Mouse (Mus musculus) midbrain, postnatal 0 days (tissue): ENCODE results near the gene Tmem132e. TPM values are rescaled to one million over a fixed set of nuclear protein-coding genes. Genes with fewer than 3 reads are reported as not detected.

ENCODE experiments used
- ATAC-seq: fragments of 200-750 bp; cut with Nextera tagmentation; 2 replicates; pipeline ENCODE4 v1.8.0; 2017; ENCODE audit warnings: moderate number of reproducible peaks, mild to moderate bottlenecking, moderate TSS enrichment, moderate library complexity; ENCODE audit not compliant: low FRiP score
- DNase-seq: peaks from one replicate; pipeline ENCODE4 v3.0.0-alpha.2; 2015; ENCODE audit warnings: low spot score
- H3K27ac ChIP-seq: fragments of 300-500 bp; sonication (generic); 2 replicates; pipeline ENCODE4 v1.5.1; 2014; ENCODE audit warnings: low read depth, mild to moderate bottlenecking, low read length, mixed read lengths
- H3K27me3 ChIP-seq: fragments of 300-500 bp; sonication (generic); 2 replicates; pipeline ENCODE4 v1.6.1; 2014; ENCODE audit warnings: low read length, control low read depth, mixed read lengths; ENCODE audit not compliant: insufficient read depth
- H3K36me3 ChIP-seq: fragments of 300-500 bp; sonication (generic); 2 replicates; pipeline ENCODE4 v1.6.1; 2014; ENCODE audit warnings: low read length, control low read depth, mixed read lengths; ENCODE audit not compliant: insufficient read depth
- H3K4me1 ChIP-seq: fragments of 300-500 bp; sonication (generic); 2 replicates; pipeline ENCODE4 v1.6.1; 2014; ENCODE audit warnings: mild to moderate bottlenecking, control low read depth, antibody characterized with exemption, low read length, mixed read lengths; ENCODE audit not compliant: insufficient read depth
- H3K4me2 ChIP-seq: fragments of 300-500 bp; sonication (generic); 2 replicates; pipeline ENCODE4 v1.6.1; 2014; ENCODE audit warnings: low read depth, mild to moderate bottlenecking, low read length, mixed read lengths; ENCODE audit not compliant: poor library complexity, severe bottlenecking
- H3K4me3 ChIP-seq: fragments of 300-500 bp; sonication (generic); 2 replicates; pipeline ENCODE4 v1.5.1; 2014; ENCODE audit warnings: low read depth, mild to moderate bottlenecking, low read length, moderate library complexity
- H3K9ac ChIP-seq: fragments of 300-500 bp; sonication (generic); replicated peaks from 2 replicates; pipeline ENCODE4 v1.6.1; 2014; ENCODE audit warnings: mild to moderate bottlenecking, low read length, moderate library complexity, mixed read lengths; ENCODE audit not compliant: poor library complexity, severe bottlenecking
- H3K9me3 ChIP-seq: fragments of 300-500 bp; sonication (generic); 2 replicates; pipeline ENCODE4 v1.6.1; 2016; ENCODE audit warnings: low read length, control low read depth
- CTCF ChIP-seq: IDR thresholded peaks from 2 replicates; pipeline ENCODE4 v1.5.1; 2016; ENCODE audit warnings: antibody characterized with exemption, mild to moderate bottlenecking
- WGBS: fragments of 180-500 bp; shearing (Covaris S2); extraction: QIAGEN DNeasy Blood & Tissue Kit; methylation state at CpG from one replicate; pipeline ENCODE4 v1.1.7; 2014; 5-methylcytosine and 5-hydroxymethylcytosine counted together
- polyA plus RNA-seq: library from polyadenylated mRNA; unstranded; fragments of >200 nt; fragmentation: Nextera tagmentation; extraction: Ambion mirVana; gene quantifications from 2 replicates; pipeline ENCODE4 v1.2.1, GENCODE M21; 2015
- total RNA-seq: library from RNA; depleted of rRNA; stranded (reverse); fragments of >200 nt; gene quantifications from 2 replicates; pipeline ENCODE4 v1.2.3, GENCODE M21; 2014

Gene Tmem132e
- total and polyA plus RNA-seq, 2 experiments from 2014 or later = 4.4 to 42.7 TPM

- TF ChIP-seq CTCF = no peak
- no peak for DNase-seq
- H3K9me3 ChIP-seq = no peaks in the 10 kb centered on the region
- ATAC-seq = no peak
- H3K27ac ChIP-seq = no peak overlapping the region
- no peaks in the 10 kb centered on the region for H3K27me3 ChIP-seq
- H3K9ac ChIP-seq = no peak overlapping the region
- WGBS = 69% methylated on average over 9 of the region's 9 CpGs
- H3K4me3 ChIP-seq = no peak overlapping the region
- peaks cover 6% of the 10 kb centered on the region for H3K36me3 ChIP-seq
- H3K4me1 ChIP-seq = peaks cover 5% of the 10 kb centered on the region; the same call in 1 of the 2 replicates
- no peak overlapping the region for H3K4me2 ChIP-seq
Observed at GRCm38 (mm10) chr11:82448485-82448884, 59.8 kb downstream of the Tmem132e start.

- no peak overlapping the region for H3K4me3 ChIP-seq
- no peak overlapping the region for H3K27ac ChIP-seq
- no peaks in the 10 kb centered on the region for H3K27me3 ChIP-seq
- H3K4me1 ChIP-seq = peaks cover 5% of the 10 kb centered on the region; the same call in 1 of the 2 replicates
- H3K9ac ChIP-seq = no peak overlapping the region
- ATAC-seq (no peak), DNase-seq (peak; percentile 31)
- no peaks in the 10 kb centered on the region for H3K9me3 ChIP-seq
- H3K36me3 ChIP-seq = no peaks in the 10 kb centered on the region
- 29% methylated on average over 5 of the region's 5 CpGs for WGBS
- TF ChIP-seq CTCF = no peak
- no peak overlapping the region for H3K4me2 ChIP-seq
Observed at GRCm38 (mm10) chr11:82452516-82452915, 63.8 kb downstream of the Tmem132e start.

DNA sequence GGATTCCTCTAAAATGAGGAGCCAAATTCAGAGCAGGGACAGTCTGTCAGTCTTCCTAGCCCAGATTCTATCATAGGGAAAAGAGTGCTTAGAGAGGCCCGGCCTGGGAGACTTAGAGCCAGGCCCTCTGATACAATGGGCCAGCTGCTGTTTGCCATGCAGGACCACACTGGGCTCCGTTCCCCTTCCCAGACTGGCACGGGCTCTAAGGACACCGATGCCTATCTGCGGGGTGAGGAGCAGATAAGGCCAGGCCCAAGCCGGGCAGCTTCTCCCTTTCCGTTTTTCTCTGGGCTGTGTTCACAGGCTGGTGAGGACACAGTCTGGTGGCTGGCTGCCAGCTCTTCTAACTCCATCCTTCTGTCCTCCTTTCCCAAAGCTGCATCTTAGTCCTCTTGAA lies 64.5 kb downstream of the Tmem132e start:
- Histone ChIP-seq H3K9me3 (no peaks in the 10 kb centered on the region), H3K36me3 (no peaks in the 10 kb centered on the region), H3K27ac (no peak overlapping the region), H3K4me1 (peaks cover 5% of the 10 kb centered on the region; the same call in 1 of the 2 replicates), H3K4me3 (no peak overlapping the region), H3K27me3 (no peaks in the 10 kb centered on the region), H3K9ac (no peak overlapping the region), H3K4me2 (no peak overlapping the region)
- DNase-seq (peak; percentile 55), ATAC-seq (no peak)
- 52% methylated on average over 7 of the region's 7 CpGs for WGBS
- TF ChIP-seq CTCF = no peak

GRCm38 (mm10) chr11:82461326-82461725 lies 72.6 kb downstream of the Tmem132e start:
- no peak overlapping the region for H3K4me2 ChIP-seq
- H3K4me3 ChIP-seq = no peak overlapping the region
- no peak for DNase-seq
- H3K4me1 ChIP-seq = no peaks in the 10 kb centered on the region
- H3K27ac ChIP-seq = no peak overlapping the region
- TF ChIP-seq CTCF = no peak
- H3K36me3 ChIP-seq = no peaks in the 10 kb centered on the region
- no peak for ATAC-seq
- H3K9ac ChIP-seq = no peak overlapping the region
- no peaks in the 10 kb centered on the region for H3K27me3 ChIP-seq
- 71% methylated on average over 7 of the region's 7 CpGs for WGBS
- H3K9me3 ChIP-seq = no peaks in the 10 kb centered on the region

DNA sequence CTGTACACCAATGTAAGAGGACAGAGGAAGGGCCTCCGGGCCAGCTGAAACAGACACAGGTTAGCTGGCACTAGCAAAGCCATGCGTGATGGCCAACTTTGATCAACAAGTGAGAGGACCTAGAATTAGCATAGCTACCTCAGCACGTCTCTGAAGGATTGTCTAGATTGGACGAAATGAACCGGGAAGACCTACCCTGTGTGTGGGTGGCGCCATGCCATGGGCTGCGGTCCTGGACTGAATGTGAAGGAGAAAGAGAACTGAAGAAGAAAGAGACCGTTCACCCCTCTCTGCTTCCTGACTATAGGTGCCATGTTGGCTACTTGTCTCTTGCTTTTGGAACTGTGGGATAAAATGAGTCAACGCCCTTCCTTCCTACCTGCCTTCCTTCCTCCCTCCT lies 76.8 kb downstream of the Tmem132e start:
- TF ChIP-seq CTCF = no peak
- no peak overlapping the region for H3K9ac ChIP-seq
- 89% methylated on average over 9 of the region's 9 CpGs for WGBS
- no peaks in the 10 kb centered on the region; the same call in 1 of the 2 replicates for H3K4me1 ChIP-seq
- no peaks in the 10 kb centered on the region for H3K36me3 ChIP-seq
- no peaks in the 10 kb centered on the region for H3K27me3 ChIP-seq
- H3K4me2 ChIP-seq = no peak overlapping the region
- no peak overlapping the region for H3K27ac ChIP-seq
- no peak for ATAC-seq
- DNase-seq = no peak
- no peaks in the 10 kb centered on the region for H3K9me3 ChIP-seq
- no peak overlapping the region for H3K4me3 ChIP-seq

DNA sequence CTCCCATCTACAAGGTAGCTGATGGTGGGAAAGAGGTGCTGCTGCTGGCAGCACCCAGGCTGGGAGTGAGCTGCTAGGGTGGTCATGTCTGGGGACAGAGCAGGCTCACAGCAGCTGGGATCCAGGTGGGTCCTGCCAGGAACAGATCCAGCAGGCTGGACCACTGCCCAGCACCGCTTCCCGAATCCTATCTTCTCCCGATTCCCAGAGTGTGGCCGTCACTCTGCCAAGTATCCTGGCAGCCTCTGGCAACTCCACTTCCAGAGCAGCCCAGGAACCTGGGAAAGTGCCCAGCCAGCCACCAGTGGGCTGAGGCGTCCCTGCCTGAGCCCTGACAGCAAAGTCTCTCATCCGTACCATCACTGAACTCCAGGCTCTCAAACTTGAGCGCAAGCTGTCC lies 78.5 kb downstream of the Tmem132e start:
- Histone ChIP-seq H3K9me3 (no peaks in the 10 kb centered on the region), H3K9ac (no peak overlapping the region), H3K27me3 (no peaks in the 10 kb centered on the region), H3K27ac (no peak overlapping the region), H3K4me1 (no peaks in the 10 kb centered on the region; the same call in 1 of the 2 replicates), H3K4me2 (no peak overlapping the region), H3K4me3 (no peak overlapping the region), H3K36me3 (no peaks in the 10 kb centered on the region)
- DNase-seq = peak; percentile 83
- WGBS = 68% methylated on average over 7 of the region's 7 CpGs
- peak; percentile 47; the same call in 1 of the 2 replicates for ATAC-seq
- no peak for TF ChIP-seq CTCF
